ENCODE assay signal across 9 mouse cellular contexts in the genomic region with DNA sequence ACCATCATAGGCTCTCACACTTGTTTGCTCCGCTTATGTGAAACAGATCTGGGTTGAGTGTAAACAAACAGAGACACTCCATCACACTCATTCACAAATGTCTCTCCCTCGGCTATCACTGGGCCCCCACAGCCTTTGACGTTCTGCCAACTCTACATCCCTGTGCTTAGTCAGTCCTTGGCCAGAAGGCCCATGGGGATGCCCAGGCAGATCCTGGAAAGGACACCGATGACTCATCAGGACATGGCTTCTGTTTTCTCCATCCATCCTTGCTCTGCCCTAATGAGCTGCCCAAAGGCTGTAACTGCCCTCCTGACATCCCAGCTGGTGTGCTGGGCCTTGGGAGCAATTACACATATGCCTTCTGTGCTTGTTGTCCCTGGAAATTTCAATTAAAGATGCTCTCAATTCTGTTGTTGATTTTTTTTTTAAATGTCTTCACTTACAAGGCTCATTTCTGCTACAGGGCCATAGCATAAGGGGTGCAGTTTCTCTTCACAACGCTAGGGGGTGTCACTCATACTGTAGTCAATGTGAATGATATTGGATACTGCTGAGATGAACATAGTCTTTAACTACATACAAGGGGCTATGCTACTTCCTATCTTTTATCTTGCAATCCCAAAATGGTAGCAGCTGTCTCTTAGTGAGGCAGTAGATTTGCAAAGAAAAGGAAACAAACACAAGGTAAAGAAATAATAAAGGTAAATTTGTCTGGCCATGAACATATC. TPM values are rescaled to one million over a fixed set of nuclear protein-coding genes. Genes with fewer than 3 reads are reported as not detected.
DNase-seq lines count a peak whose midpoint lies in the region.
"Had no signal": no experiment of that assay in that cellular context is flagged by ENCODE, and none has a peak within 500 bp of the region (broad histone marks: within the 10 kb centered on the region; RNA-seq: fewer than 3 reads in every experiment).

No protein-coding gene starts in this region.

- DNase-seq in layer of hippocampus, adult 8-10 months (ENCODE audit: low spot score in 2 of 2): peak; percentile 34 to 39
- DNase-seq in layer of hippocampus, adult 9-10 months (ENCODE audit: low spot score): no peak
- DNase-seq in MN1 (ENCODE audit: low spot score): peak; percentile 98
- peak; percentile 72 for DNase-seq in adrenal gland, postnatal 14 days
- peak; percentile 91 to 93 for DNase-seq in cerebellum, postnatal 36 days
- DNase-seq in spleen, adult 18-20 months: no peak
- DNase-seq in thymus, postnatal 10 days (ENCODE audit: low spot score in 2 of 2): no peak
- DNase-seq: right cerebral cortex, postnatal 4 days; thymus, postnatal 25 days had no signal

RNA-seq across cellular contexts. Expression of gene Brinp2, which starts 45.5 kb away (rescaled TPM):
- total RNA-seq in layer of hippocampus, adult 8-10 months (2022): 10 to 100 TPM; 65.4 to 78.2 (median 70.1) TPM
- 0.52 and 2.4 TPM in 2 replicates for total RNA-seq in adrenal gland, postnatal 14 days (2021)

RNA-seq across cellular contexts. Expression of gene Astn1, which starts 51.5 kb away (rescaled TPM):
- total RNA-seq in layer of hippocampus, adult 8-10 months (2022): 100 to 1,000 TPM; 166 to 188 (median 173) TPM
- total RNA-seq in adrenal gland, postnatal 14 days (2021): 5.6 and 9.1 TPM in 2 replicates

Comparison
In these comparisons a context has a peak if more than half of its experiments do, and no peak if none do; other contexts are left out.
1. DNase-seq: peak in layer of hippocampus, adult 8-10 months (2 of 2), MN1 (single experiment), adrenal gland, postnatal 14 days (single experiment) and cerebellum, postnatal 36 days (2 of 2); none in layer of hippocampus, adult 9-10 months (single experiment), spleen, adult 18-20 months (0 of 2) and thymus, postnatal 10 days (0 of 2).
2. RNA of gene Brinp2, which starts 45.5 kb away (total RNA-seq): 65.4 to 78.2 TPM in layer of hippocampus, adult 8-10 months; 0.52 to 2.4 TPM in adrenal gland, postnatal 14 days; every median in the first group is over 10 times any median in the second.
3. RNA of gene Astn1, which starts 51.5 kb away (total RNA-seq): 166 to 188 TPM in layer of hippocampus, adult 8-10 months; 5.6 to 9.1 TPM in adrenal gland, postnatal 14 days; every median in the first group is over 10 times any median in the second.